Mouse (Mus musculus) cerebellum, adult 9-11 months (tissue): ENCODE data around the gene Ptpn1.

Source experiments
- DNase-seq: peaks from one replicate; pipeline ENCODE4 v3.0.0; 2022

Ptpn1 gene

GRCm38 (mm10) chr2:167924011-167924410 is 7.8 kb upstream of the Ptpn1 start:
- DNase-seq: no peak

- peak; percentile 79 for DNase-seq
Measured at GRCm38 (mm10) chr2:167924803-167925604, 6.9 kb upstream of the Ptpn1 start.

- no peak for DNase-seq
Measured at GRCm38 (mm10) chr2:167925841-167926800, 5.7 kb upstream of the Ptpn1 start.

GRCm38 (mm10) chr2:167928002-167928526 is 3.8 kb upstream of the Ptpn1 start:
- DNase-seq: peak; percentile 8

GRCm38 (mm10) chr2:167928972-167929371 is 2.9 kb upstream of the Ptpn1 start:
- no peak for DNase-seq

- DNase-seq: no peak
Measured at GRCm38 (mm10) chr2:167930975-167931374, 882 bp upstream of the Ptpn1 start.

GRCm38 (mm10) chr2:167932727-167933231 is 922 bp downstream of the Ptpn1 start:
- DNase-seq: no peak

- DNase-seq: no peak
Measured at GRCm38 (mm10) chr2:167933397-167933796, 1.5 kb downstream of the Ptpn1 start.

GRCm38 (mm10) chr2:167935956-167936355 is 4.1 kb downstream of the Ptpn1 start:
- no peak for DNase-seq

GRCm38 (mm10) chr2:167938786-167939185 is 6.9 kb downstream of the Ptpn1 start:
- DNase-seq: no peak

GRCm38 (mm10) chr2:167939204-167939603 is 7.3 kb downstream of the Ptpn1 start:
- no peak for DNase-seq

GRCm38 (mm10) chr2:167939632-167940399 is 8.0 kb downstream of the Ptpn1 start:
- no peak for DNase-seq

GRCm38 (mm10) chr2:167940636-167941035 is 8.8 kb downstream of the Ptpn1 start:
- no peak for DNase-seq

GRCm38 (mm10) chr2:167941320-167941719 is 9.5 kb downstream of the Ptpn1 start:
- DNase-seq: no peak

- peak; percentile 64 for DNase-seq
Measured at GRCm38 (mm10) chr2:167941745-167942176, 9.9 kb downstream of the Ptpn1 start.

- DNase-seq: peak; percentile 59
Measured at GRCm38 (mm10) chr2:167942199-167942925, 10.5 kb downstream of the Ptpn1 start.

- DNase-seq: no peak
Measured at GRCm38 (mm10) chr2:167942926-167943633, 11.2 kb downstream of the Ptpn1 start.

GRCm38 (mm10) chr2:167944193-167944592 is 12.3 kb downstream of the Ptpn1 start:
- no peak for DNase-seq

GRCm38 (mm10) chr2:167945451-167945850 is 13.6 kb downstream of the Ptpn1 start:
- no peak for DNase-seq

- DNase-seq: no peak
Measured at GRCm38 (mm10) chr2:167947251-167947650, 15.4 kb downstream of the Ptpn1 start.

- DNase-seq: no peak
Measured at GRCm38 (mm10) chr2:167948047-167948446, 16.2 kb downstream of the Ptpn1 start.
